Mouse (Mus musculus) adrenal gland, postnatal 14 days (tissue): ENCODE measurements at regions not wholly inside any gene's neighbourhood (a gene's known extent, or its start where the extent isn't known, plus 50 kb on each side); places are given as distances from the start of the nearest gene placed in this dataset.
"Not testable (repeated sequence)": the region's sequence is repeated elsewhere in the genome, so short reads cannot be mapped to it uniquely, and the experiment has no call there.

Experiments used
- DNase-seq: peaks from one replicate; pipeline ENCODE4 v3.0.0; 2021; ENCODE audit warnings: mixed read lengths

- peak; percentile 25 for DNase-seq
Observed at GRCm38 (mm10) chr12:71625115-71625514, 205.8 kb upstream of the Daam1 start.

- DNase-seq: no peak
Observed at GRCm38 (mm10) chr12:71626801-71627200, 204.1 kb upstream of the Daam1 start.

- no peak for DNase-seq
Observed at GRCm38 (mm10) chr12:71627421-71628339, 203.2 kb upstream of the Daam1 start.

GRCm38 (mm10) chr12:71628340-71628738 is 202.5 kb upstream of the Daam1 start:
- no peak for DNase-seq

- DNase-seq: peak; percentile 59
Observed at GRCm38 (mm10) chr12:71628796-71629195, 202.1 kb upstream of the Daam1 start.

GRCm38 (mm10) chr12:71630386-71630785 is 200.5 kb upstream of the Daam1 start:
- no peak for DNase-seq

- no peak for DNase-seq
Observed at GRCm38 (mm10) chr12:71636300-71636699, 194.6 kb upstream of the Daam1 start.

- DNase-seq: no peak
Observed at GRCm38 (mm10) chr12:71637248-71637647, 193.6 kb upstream of the Daam1 start.

- no peak for DNase-seq
Observed at GRCm38 (mm10) chr12:71638246-71638645, 192.6 kb upstream of the Daam1 start.

GRCm38 (mm10) chr12:71640058-71640501 is 190.8 kb upstream of the Daam1 start:
- DNase-seq: peak; percentile 41

GRCm38 (mm10) chr12:71641486-71641885 is 189.4 kb upstream of the Daam1 start:
- no peak for DNase-seq

- DNase-seq: no peak
Observed at GRCm38 (mm10) chr12:71642797-71643337, 188.0 kb upstream of the Daam1 start.

GRCm38 (mm10) chr12:71651251-71651650 is 179.6 kb upstream of the Daam1 start:
- DNase-seq: no peak

- DNase-seq: no peak
Observed at GRCm38 (mm10) chr12:71693346-71694038, 137.4 kb upstream of the Daam1 start.

- peak; percentile 48 for DNase-seq
Observed at GRCm38 (mm10) chr12:71701753-71702152, 129.1 kb upstream of the Daam1 start.

GRCm38 (mm10) chr12:71702181-71702580 is 128.7 kb upstream of the Daam1 start:
- no peak for DNase-seq

- no peak for DNase-seq
Observed at GRCm38 (mm10) chr12:71703146-71703902, 127.6 kb upstream of the Daam1 start.

- no peak for DNase-seq
Observed at GRCm38 (mm10) chr12:71704431-71704830, 126.4 kb upstream of the Daam1 start.

GRCm38 (mm10) chr12:71707727-71708369 is 123.0 kb upstream of the Daam1 start:
- DNase-seq: peak; percentile 71

- no peak for DNase-seq
Observed at GRCm38 (mm10) chr12:71714606-71715005, 116.3 kb upstream of the Daam1 start.

GRCm38 (mm10) chr12:71718412-71718811 is 112.5 kb upstream of the Daam1 start:
- not testable (repeated sequence) for DNase-seq

- no peak for DNase-seq
Observed at GRCm38 (mm10) chr12:71718911-71719310, 112.0 kb upstream of the Daam1 start.
